Mouse (Mus musculus) kidney, embryonic 16.5 days (tissue): ENCODE measurements around the gene Dynlt1f. TPM values are rescaled to one million over a fixed set of nuclear protein-coding genes. Genes with fewer than 3 reads are reported as not detected.
"Not testable (repeated sequence)": the region's sequence is repeated elsewhere in the genome, so short reads cannot be mapped to it uniquely, and the experiment has no call there.

ENCODE experiments used
- ATAC-seq: fragments of 200-750 bp; cut with Nextera tagmentation; 2 replicates; pipeline ENCODE4 v1.8.0; 2017; ENCODE audit warnings: moderate TSS enrichment; ENCODE audit not compliant: low FRiP score, low TSS enrichment
- H3K27ac ChIP-seq: fragments of 300-500 bp; sonication (generic); 2 replicates; pipeline ENCODE4 v1.5.1; 2014; ENCODE audit warnings: low read length
- H3K27me3 ChIP-seq: fragments of 300-500 bp; sonication (generic); 2 replicates; pipeline ENCODE4 v1.6.1; 2014; ENCODE audit warnings: low read length, control low read depth, mixed read lengths; ENCODE audit not compliant: insufficient read depth
- H3K36me3 ChIP-seq: fragments of 300-500 bp; sonication (generic); 2 replicates; pipeline ENCODE4 v1.6.1; 2014; ENCODE audit warnings: low read length, control low read depth, mixed read lengths; ENCODE audit not compliant: insufficient read depth
- H3K4me1 ChIP-seq: fragments of 300-500 bp; sonication (generic); 2 replicates; pipeline ENCODE4 v1.6.1; 2014; ENCODE audit warnings: low read length, control low read depth, mixed read lengths; ENCODE audit not compliant: insufficient read depth
- H3K4me2 ChIP-seq: fragments of 300-500 bp; sonication (generic); replicated peaks from 2 replicates; pipeline ENCODE4 v1.6.1; 2014; ENCODE audit warnings: low read depth, low read length
- H3K4me3 ChIP-seq: fragments of 300-500 bp; sonication (generic); 2 replicates; pipeline ENCODE4 v1.5.1; 2014; ENCODE audit warnings: mild to moderate bottlenecking, low read length
- H3K9ac ChIP-seq: fragments of 300-500 bp; sonication (generic); replicated peaks from 2 replicates; pipeline ENCODE4 v1.6.1; 2014; ENCODE audit warnings: low read length
- H3K9me3 ChIP-seq: fragments of 300-500 bp; sonication (generic); 2 replicates; pipeline ENCODE4 v1.6.1; 2016; ENCODE audit warnings: low read length, control low read depth
- WGBS: fragments of 180-500 bp; shearing (Covaris S2); extraction: QIAGEN DNeasy Blood & Tissue Kit; methylation state at CpG from one replicate; pipeline ENCODE4 v1.1.7; 2014; 5-methylcytosine and 5-hydroxymethylcytosine counted together
- polyA plus RNA-seq: library from polyadenylated mRNA; unstranded; fragments of >200 nt; fragmentation: Nextera tagmentation; extraction: Ambion mirVana; gene quantifications from 2 replicates; pipeline ENCODE4 v1.2.1, GENCODE M21; 2015

Gene Dynlt1f
- polyA plus RNA-seq, 1 experiment from 2014 or later: 239 TPM

- not testable (repeated sequence) for ATAC-seq, H3K9ac ChIP-seq, H3K27ac ChIP-seq, H3K36me3 ChIP-seq, H3K4me1 ChIP-seq, H3K9me3 ChIP-seq, H3K27me3 ChIP-seq, H3K4me3 ChIP-seq, H3K4me2 ChIP-seq
- WGBS: 74% methylated on average over 11 of the region's 14 CpGs
Measured at GRCm38 (mm10) chr17:6613524-6613923, 42.2 kb downstream of the Dynlt1f start.

- not testable (repeated sequence) for H3K4me3 ChIP-seq, H3K27me3 ChIP-seq, H3K9me3 ChIP-seq, ATAC-seq, H3K4me1 ChIP-seq, H3K36me3 ChIP-seq, H3K27ac ChIP-seq, H3K4me2 ChIP-seq, H3K9ac ChIP-seq
- 63% methylated on average over 1 of the region's 1 CpGs for WGBS
Measured at GRCm38 (mm10) chr17:6605347-6605746, 50.4 kb downstream of the Dynlt1f start.

- WGBS: 0% methylated on average over 3 of the region's 4 CpGs
- not testable (repeated sequence) for H3K27me3 ChIP-seq, H3K4me1 ChIP-seq, H3K9ac ChIP-seq, H3K36me3 ChIP-seq, H3K9me3 ChIP-seq, ATAC-seq, H3K27ac ChIP-seq
- H3K4me3 ChIP-seq: peak overlapping the region; percentile 24; the same call in 1 of the 2 replicates
- H3K4me2 ChIP-seq: 0 out of 2 replicates have a peak overlapping the region, but pooled peaks have one; percentile 26
Measured at GRCm38 (mm10) chr17:6602205-6602604, 53.5 kb downstream of the Dynlt1f start.

DNA sequence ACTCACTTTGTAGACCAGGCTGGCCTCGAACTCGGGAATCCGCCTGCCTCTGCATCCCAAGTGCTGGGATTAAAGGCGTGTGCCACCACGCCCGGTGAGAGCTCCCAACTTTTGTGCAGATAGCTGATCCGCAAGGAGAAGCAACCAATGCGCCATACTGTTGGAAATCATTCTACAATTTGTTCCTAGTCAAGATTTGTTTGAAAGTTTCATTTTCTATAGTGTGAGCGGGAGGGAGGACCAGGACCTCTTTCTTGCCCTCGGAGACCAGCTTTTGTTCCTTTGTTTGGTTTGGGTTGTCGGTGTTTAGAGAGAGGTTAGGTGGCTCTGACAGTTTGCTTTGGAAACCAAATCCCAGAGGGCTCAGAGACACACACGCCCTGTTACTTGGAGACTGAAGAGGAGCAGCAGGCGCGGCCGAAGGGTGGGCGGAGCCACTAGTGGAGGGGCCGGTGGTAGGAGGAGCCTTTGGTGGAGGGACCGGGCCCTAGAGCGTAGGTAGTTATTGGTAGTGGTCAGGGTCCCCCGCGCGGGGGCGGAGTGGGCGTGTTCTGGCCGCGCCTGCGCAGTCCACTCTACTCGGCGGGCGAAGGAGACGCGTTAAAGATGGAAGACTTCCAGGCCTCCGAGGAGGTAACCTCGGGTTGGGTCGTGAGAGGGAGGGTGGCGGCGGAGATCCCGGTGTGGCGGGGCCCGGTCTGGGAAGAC lies 54.3 kb downstream of the Dynlt1f start, which contains the start of gene Dynlt1c:
TSS of gene Dynlt1c (plus strand) at position 468 of the 708 bp plus-strand sequence.
- WGBS: 10% methylated on average over 24 of the region's 40 CpGs
- not testable (repeated sequence) for H3K9me3 ChIP-seq, H3K4me1 ChIP-seq, H3K27me3 ChIP-seq, H3K36me3 ChIP-seq, H3K27ac ChIP-seq
- ATAC-seq: peak; percentile 98
- H3K9ac ChIP-seq: peak within 1 kb of the TSS; percentile 49; the same call in 1 of the 2 replicates
- H3K4me2 ChIP-seq: peak within 1 kb of the TSS; percentile 46
- H3K4me3 ChIP-seq: peak within 1 kb of the TSS; percentile 37

DNA sequence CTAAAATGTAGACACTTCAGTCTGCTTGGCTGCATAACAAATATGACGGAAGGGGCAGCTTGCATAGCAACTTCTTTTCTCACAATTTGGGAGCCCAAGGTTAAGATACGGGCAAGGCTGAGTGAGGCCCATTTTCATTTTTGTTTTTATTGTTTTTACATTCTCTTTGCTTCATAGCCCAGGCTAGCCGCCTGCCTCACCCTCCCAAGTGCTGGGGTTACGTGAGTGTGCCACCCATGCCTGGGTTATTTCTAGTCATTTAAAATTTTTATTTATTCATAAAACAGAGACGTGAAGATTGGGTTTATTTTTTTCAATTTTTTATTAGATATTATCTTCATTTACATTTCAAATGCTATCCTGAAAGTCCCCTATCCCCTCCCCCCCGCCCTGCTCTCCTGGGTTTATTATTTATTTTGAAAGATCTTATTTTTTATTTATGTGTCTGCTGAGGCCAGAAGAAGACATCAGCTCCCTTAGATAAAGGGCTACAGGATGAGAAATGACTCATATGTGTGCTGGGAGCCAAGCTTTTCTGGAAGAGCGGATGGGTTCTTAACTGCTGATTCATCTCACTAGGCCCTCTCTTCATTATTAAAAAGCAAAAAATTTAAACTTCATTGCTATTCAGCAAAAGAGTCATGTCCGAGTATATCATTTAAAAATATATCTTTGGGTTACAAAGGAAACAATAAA lies 55.3 kb downstream of the Dynlt1f start:
- H3K9ac ChIP-seq, ATAC-seq, H3K4me1 ChIP-seq, H3K27me3 ChIP-seq, H3K4me2 ChIP-seq, H3K4me3 ChIP-seq, H3K36me3 ChIP-seq, H3K9me3 ChIP-seq, H3K27ac ChIP-seq: not testable (repeated sequence)
- 91% methylated on average over 5 of the region's 8 CpGs for WGBS

GRCm38 (mm10) chr17:6598356-6598755 lies 57.3 kb downstream of the Dynlt1f start:
- H3K4me2 ChIP-seq, H3K9ac ChIP-seq, H3K4me3 ChIP-seq, H3K27me3 ChIP-seq, H3K4me1 ChIP-seq, H3K9me3 ChIP-seq, H3K27ac ChIP-seq, ATAC-seq, H3K36me3 ChIP-seq: not testable (repeated sequence)
- WGBS: 90% methylated on average over 7 of the region's 7 CpGs

Other genes starting within 250 kb of the Dynlt1f start
- gene Dynlt1b, start 225.8 kb downstream of the Dynlt1f start, polyA plus RNA-seq: 414 and 449 TPM in 2 replicates
- 38.4 and 47.6 TPM in 2 replicates for gene Dynlt1c, start 54.2 kb downstream of the Dynlt1f start, polyA plus RNA-seq
- 1.2 and 1.3 TPM in 2 replicates for gene Sytl3, start 3.2 kb upstream of the Dynlt1f start, polyA plus RNA-seq
- 240 and 248 TPM in 2 replicates for gene Ezr, start 126.9 kb upstream of the Dynlt1f start, polyA plus RNA-seq